Mouse (Mus musculus) small intestine, adult 2 months (tissue): ENCODE results near the gene Hoxb2. TPM values are rescaled to one million over a fixed set of nuclear protein-coding genes. Genes with fewer than 3 reads are reported as not detected.

Experiments used
- H3K27ac ChIP-seq: fragments of 200-500 bp; 2 replicates; pipeline ENCODE4 v1.5.1; 2012; ENCODE audit warnings: low read depth, low read length, control low read depth, inconsistent platforms; ENCODE audit not compliant: insufficient read depth
- H3K27me3 ChIP-seq: fragments of 200-500 bp; 2 replicates; pipeline ENCODE4 v1.6.1; 2012; ENCODE audit warnings: mild to moderate bottlenecking, moderate library complexity, low read length, inconsistent platforms; ENCODE audit not compliant: control insufficient read depth, insufficient read depth
- H3K36me3 ChIP-seq: fragments of 200-500 bp; 2 replicates; pipeline ENCODE4 v1.6.1; 2012; ENCODE audit warnings: mild to moderate bottlenecking, low read length, control low read depth, inconsistent platforms; ENCODE audit not compliant: control insufficient read depth, insufficient read depth
- H3K4me1 ChIP-seq: fragments of 200-500 bp; 2 replicates; pipeline ENCODE4 v1.6.1; 2012; ENCODE audit warnings: low read length, inconsistent platforms, mixed read lengths; ENCODE audit not compliant: control insufficient read depth, insufficient read depth, insufficient read length
- H3K4me3 ChIP-seq: fragments of 200-500 bp; 2 replicates; pipeline ENCODE4 v1.5.1; 2012; ENCODE audit warnings: low read depth, mild to moderate bottlenecking, control low read depth, inconsistent platforms, low read length, moderate library complexity
- CTCF ChIP-seq: fragments of 200-500 bp; IDR thresholded peaks from 2 replicates; pipeline ENCODE4 v1.5.1; 2012; ENCODE audit warnings: low read depth, mild to moderate bottlenecking, control low read depth, inconsistent platforms, low read length, moderate library complexity, mixed read lengths; ENCODE audit not compliant: insufficient replicate concordance, insufficient read length; ENCODE audit errors: extremely low read depth
- POLR2A ChIP-seq: fragments of 200-500 bp; IDR thresholded peaks from 2 replicates; pipeline ENCODE4 v1.6.1; 2012; ENCODE audit warnings: low read depth, mild to moderate bottlenecking, control low read depth, inconsistent platforms, low read length, moderate library complexity
- WGBS: fragments of 180-500 bp; shearing (Covaris S2); methylation state at CpG from one replicate; pipeline ENCODE4 v1.1.7; 2018; 5-methylcytosine and 5-hydroxymethylcytosine counted together
- polyA plus RNA-seq: library from polyadenylated mRNA; depleted of rRNA; stranded (reverse); fragments of >200 nt; gene quantifications from 2 replicates; pipeline ENCODE4 v1.2.3, GENCODE M21; 2012

The Hoxb2 gene
- polyA plus RNA-seq, 1 experiment, result 9.9 TPM

- Histone ChIP-seq H3K27me3 (peaks cover 2% of the 10 kb centered on the region), H3K4me1 (no peaks in the 10 kb centered on the region; the same call in 1 of the 2 replicates), H3K36me3 (no peaks in the 10 kb centered on the region), H3K27ac (0 out of 2 replicates have a peak overlapping the region, but pooled peaks have one; percentile 8), H3K4me3 (no peak overlapping the region)
- TF ChIP-seq CTCF (no peak), POLR2A (no peak)
- WGBS, result 40% methylated on average over 2 of the region's 2 CpGs
These were observed 16.3 kb upstream of the Hoxb2 start for GRCm38 (mm10) chr11:96334002-96334364.

GRCm38 (mm10) chr11:96334998-96335397 lies 15.3 kb upstream of the Hoxb2 start:
- Histone ChIP-seq H3K36me3 (no peaks in the 10 kb centered on the region), H3K4me3 (no peak overlapping the region), H3K4me1 (no peaks in the 10 kb centered on the region; the same call in 1 of the 2 replicates), H3K27ac (no peak overlapping the region), H3K27me3 (peaks cover 3% of the 10 kb centered on the region)
- no peak for TF ChIP-seq POLR2A
- no peak for TF ChIP-seq CTCF
- 25% methylated on average over 3 of the region's 3 CpGs for WGBS

GRCm38 (mm10) chr11:96336597-96336996 lies 13.7 kb upstream of the Hoxb2 start:
- Histone ChIP-seq H3K4me1 (peaks cover 2% of the 10 kb centered on the region; the same call in 1 of the 2 replicates), H3K4me3 (no peak overlapping the region), H3K27me3 (peaks cover 13% of the 10 kb centered on the region), H3K27ac (no peak overlapping the region), H3K36me3 (no peaks in the 10 kb centered on the region)
- TF ChIP-seq POLR2A (no peak), CTCF (no peak)
- WGBS, result 27% methylated on average over 2 of the region's 2 CpGs

- WGBS, result 50% methylated on average over 6 of the region's 6 CpGs
- Histone ChIP-seq H3K27ac (no peak overlapping the region), H3K27me3 (peaks cover 18% of the 10 kb centered on the region), H3K36me3 (no peaks in the 10 kb centered on the region), H3K4me3 (no peak overlapping the region), H3K4me1 (peaks cover 2% of the 10 kb centered on the region; the same call in 1 of the 2 replicates)
- TF ChIP-seq CTCF (no peak), POLR2A (no peak)
These were observed 13.3 kb upstream of the Hoxb2 start for GRCm38 (mm10) chr11:96337026-96337425.

- H3K4me3 ChIP-seq, result no peak overlapping the region
- H3K27ac ChIP-seq, result peak overlapping the region; percentile 35
These were observed 11.1 kb upstream of the Hoxb2 start for GRCm38 (mm10) chr11:96338957-96339855.

GRCm38 (mm10) chr11:96340698-96341365 lies 9.5 kb upstream of the Hoxb2 start:
- 3% methylated on average over 36 of the region's 36 CpGs for WGBS
- TF ChIP-seq CTCF, result no peak
- TF ChIP-seq POLR2A, result no peak
- H3K36me3 ChIP-seq, result no peaks in the 10 kb centered on the region
- H3K4me1 ChIP-seq, result peaks cover 2% of the 10 kb centered on the region; the same call in 1 of the 2 replicates
- peak overlapping the region; percentile 47 for H3K27ac ChIP-seq
- peak overlapping the region; percentile 55 for H3K4me3 ChIP-seq
- peaks cover 39% of the 10 kb centered on the region for H3K27me3 ChIP-seq

More at GRCm38 (mm10) chr11:96338957-96339855, 11.1 kb upstream of the Hoxb2 start:
- peaks cover 32% of the 10 kb centered on the region for H3K27me3 ChIP-seq
- peaks cover 2% of the 10 kb centered on the region; the same call in 1 of the 2 replicates for H3K4me1 ChIP-seq
- TF ChIP-seq POLR2A (no peak), CTCF (no peak)
- 73% methylated on average over 7 of the region's 7 CpGs for WGBS
- no peaks in the 10 kb centered on the region for H3K36me3 ChIP-seq
